Mouse (Mus musculus) bone marrow macrophage, adult 2 months (primary cell): ENCODE data around the gene Ppy. TPM values are rescaled to one million over a fixed set of nuclear protein-coding genes. Genes with fewer than 3 reads are reported as not detected.

ENCODE experiments used
- H3K27ac ChIP-seq: 2 replicates; pipeline ENCODE4 v1.5.1; 2012; ENCODE audit warnings: low read depth, low read length; ENCODE audit not compliant: insufficient read depth
- H3K4me1 ChIP-seq: 2 replicates; pipeline ENCODE4 v1.6.1; 2012; ENCODE audit warnings: low read length; ENCODE audit not compliant: control insufficient read depth, insufficient read depth
- H3K4me3 ChIP-seq: 2 replicates; pipeline ENCODE4 v1.5.1; 2012; ENCODE audit warnings: mild to moderate bottlenecking, low read length, moderate library complexity; ENCODE audit not compliant: insufficient read depth
- CTCF ChIP-seq: IDR thresholded peaks from 2 replicates; pipeline ENCODE4 v1.5.1; 2012; ENCODE audit warnings: low read depth, mild to moderate bottlenecking, low read length, moderate library complexity
- POLR2A ChIP-seq: IDR thresholded peaks from 2 replicates; pipeline ENCODE4 v1.6.1; 2012; ENCODE audit warnings: mild to moderate bottlenecking, low read depth, low read length, borderline replicate concordance
- polyA plus RNA-seq: library from polyadenylated mRNA; stranded (reverse); fragments of >200 nt; gene quantifications from 2 replicates; pipeline ENCODE4 v1.2.4, GENCODE M21; 2012; ENCODE audit not compliant: missing spikeins, insufficient read depth, insufficient read length

The Ppy gene
- not detected in 2 replicates for polyA plus RNA-seq

DNA sequence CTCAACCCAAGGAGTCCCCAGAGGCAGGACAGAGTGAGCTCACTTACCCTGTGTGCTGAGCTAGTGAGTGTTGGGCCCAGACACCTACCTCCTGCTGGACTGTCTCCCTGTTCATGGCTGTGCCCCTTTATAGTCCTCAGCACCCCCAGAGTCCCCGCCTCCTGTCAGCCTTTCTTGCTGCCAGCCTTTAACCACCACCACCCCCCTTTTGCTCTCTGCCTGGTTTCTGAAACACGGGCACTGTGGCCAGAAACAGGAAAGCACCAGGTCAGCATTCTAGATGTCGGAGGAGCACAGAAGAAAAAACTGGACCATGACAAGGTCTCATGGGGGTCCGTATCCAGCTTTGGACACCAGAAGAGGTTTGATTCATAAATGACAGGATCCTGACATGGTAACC, at the start of gene Ppy:
Ppy (minus strand) TSS at position 101 of the 400 bp plus-strand sequence.
- H3K27ac ChIP-seq: no peak within 1 kb of the TSS
- H3K4me1 ChIP-seq: peaks cover 6% of the 10 kb centered on the region
- no peak for TF ChIP-seq POLR2A
- TF ChIP-seq CTCF: no peak
- no peak within 1 kb of the TSS for H3K4me3 ChIP-seq

- H3K4me1 ChIP-seq: no peaks in the 10 kb centered on the region
- H3K27ac ChIP-seq: no peak overlapping the region
- TF ChIP-seq POLR2A (no peak), CTCF (no peak)
- H3K4me3 ChIP-seq: no peak overlapping the region
Observed at GRCm38 (mm10) chr11:102147213-102147989, 46.3 kb upstream of the Ppy start.

GRCm38 (mm10) chr11:102146531-102146930, 45.4 kb upstream of the Ppy start:
- Histone ChIP-seq H3K27ac (no peak overlapping the region), H3K4me1 (no peaks in the 10 kb centered on the region), H3K4me3 (no peak overlapping the region)
- no peak for TF ChIP-seq POLR2A
- TF ChIP-seq CTCF: no peak

DNA sequence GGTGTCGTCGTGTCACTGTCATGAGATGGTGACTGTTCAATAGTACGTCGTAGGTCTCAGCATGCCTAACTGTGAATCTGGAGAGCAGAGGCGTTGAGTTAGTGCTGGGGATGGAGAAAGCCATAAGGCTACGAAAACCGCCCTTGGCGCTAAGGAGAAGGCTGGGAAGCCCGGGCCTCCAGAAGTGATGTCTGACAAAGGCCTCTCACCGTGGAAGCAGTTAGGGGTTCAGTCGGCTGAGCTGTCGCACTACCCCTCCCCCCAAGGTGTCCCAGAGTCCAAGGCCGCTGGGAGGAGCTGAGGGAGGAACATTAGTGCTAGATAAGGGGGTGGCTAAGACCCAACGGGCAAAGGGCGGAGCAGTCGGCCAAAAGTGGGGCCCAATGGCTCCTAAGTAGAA, 44.9 kb upstream of the Ppy start:
- TF ChIP-seq CTCF (no peak), POLR2A (no peak)
- Histone ChIP-seq H3K27ac (no peak overlapping the region), H3K4me3 (no peak overlapping the region)

GRCm38 (mm10) chr11:102145471-102146001, 44.4 kb upstream of the Ppy start, which contains the start of gene Nags:
Gene Nags, plus strand, starts transcription at chr11:102145513.
- no peak within 1 kb of the TSS for H3K27ac ChIP-seq
- TF ChIP-seq CTCF: no peak
- TF ChIP-seq POLR2A: no peak
- no peaks in the 10 kb centered on the region for H3K4me1 ChIP-seq
- peak within 1 kb of the TSS; percentile 15 for H3K4me3 ChIP-seq

More for the DNA sequence above, 44.9 kb upstream of the Ppy start:
- no peaks in the 10 kb centered on the region for H3K4me1 ChIP-seq

DNA sequence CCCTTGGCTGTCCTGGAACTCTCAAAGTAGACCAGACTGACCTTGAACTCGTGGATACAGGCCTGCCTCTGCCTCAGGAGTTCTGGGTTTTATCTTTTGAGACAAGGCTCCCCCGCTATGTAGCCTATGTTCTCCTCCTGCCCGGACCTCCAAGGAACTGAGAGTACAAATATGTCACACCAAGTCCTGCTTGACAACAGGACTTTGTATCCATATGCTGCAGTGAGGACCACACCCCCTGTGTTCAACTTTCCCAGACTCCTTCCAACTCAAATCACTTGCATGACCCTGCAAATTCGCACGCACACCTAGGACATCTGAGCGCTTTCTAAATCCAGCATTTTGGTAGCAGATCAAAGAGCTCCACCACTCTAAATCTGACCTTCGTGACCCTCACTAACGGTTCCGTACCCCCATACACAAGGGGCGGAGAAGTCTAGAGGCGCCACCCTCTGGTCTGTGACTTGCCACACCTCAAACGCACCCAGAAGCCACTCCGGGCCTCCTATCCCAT, 43.9 kb upstream of the Ppy start:
- Histone ChIP-seq H3K4me1 (no peaks in the 10 kb centered on the region), H3K4me3 (peak overlapping the region; percentile 15), H3K27ac (no peak overlapping the region)
- TF ChIP-seq CTCF: no peak
- TF ChIP-seq POLR2A: no peak

DNA sequence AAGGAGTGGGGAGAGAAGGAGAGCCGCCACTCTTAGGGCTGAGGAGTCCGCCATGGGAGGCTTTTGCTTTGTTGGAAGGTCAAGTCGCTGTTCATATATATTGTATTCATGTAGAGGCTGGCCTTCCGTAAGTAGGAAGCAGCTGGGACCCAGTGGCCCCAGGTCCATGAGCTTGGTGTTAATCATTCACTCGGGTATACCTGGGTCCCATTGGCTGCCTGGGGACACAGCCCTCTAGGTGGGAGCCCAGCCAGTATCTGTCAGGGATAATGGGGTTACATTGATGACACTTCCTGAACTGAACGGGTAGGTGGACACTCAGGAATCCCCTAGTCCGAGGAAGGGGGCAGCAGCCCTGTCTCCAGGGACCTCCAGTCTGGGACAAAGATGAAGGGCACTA, 41.2 kb upstream of the Ppy start:
- no peak overlapping the region for H3K27ac ChIP-seq
- H3K4me3 ChIP-seq: no peak overlapping the region
- TF ChIP-seq CTCF (no peak), POLR2A (no peak)
- peaks cover 2% of the 10 kb centered on the region; the same call in 1 of the 2 replicates for H3K4me1 ChIP-seq

DNA sequence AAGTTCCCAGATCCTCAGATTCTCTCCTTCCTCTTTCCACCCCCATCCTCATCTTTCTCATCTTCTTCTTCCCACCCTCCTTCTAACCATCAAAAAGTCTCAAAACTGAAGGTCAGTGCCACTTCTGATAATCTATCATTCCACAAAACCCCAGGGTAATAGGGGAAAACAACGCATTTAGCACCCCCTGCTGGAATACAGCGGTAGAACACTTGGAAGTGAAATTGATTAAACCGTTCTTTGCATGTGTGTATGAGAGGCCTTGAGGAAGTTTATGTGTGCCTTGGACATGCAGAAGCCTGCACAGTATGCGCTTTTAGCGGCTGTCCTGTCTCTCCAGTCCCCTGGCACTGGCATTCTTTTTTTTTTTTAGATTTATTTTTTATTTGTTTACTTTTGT, 39.4 kb upstream of the Ppy start:
- Histone ChIP-seq H3K4me3 (no peak overlapping the region), H3K27ac (no peak overlapping the region), H3K4me1 (peaks cover 5% of the 10 kb centered on the region)
- no peak for TF ChIP-seq POLR2A
- TF ChIP-seq CTCF: no peak

GRCm38 (mm10) chr11:102138447-102138740, 37.3 kb upstream of the Ppy start:
- H3K27ac ChIP-seq: no peak overlapping the region
- H3K4me1 ChIP-seq: peaks cover 5% of the 10 kb centered on the region
- TF ChIP-seq POLR2A: no peak
- peak; percentile 50 for TF ChIP-seq CTCF
- H3K4me3 ChIP-seq: no peak overlapping the region
